Mouse (Mus musculus) C2C12 (cell line): ENCODE data around the gene Atrnl1. TPM values are rescaled to one million over a fixed set of nuclear protein-coding genes. Genes with fewer than 3 reads are reported as not detected.

Source experiments
- H3K27me3 ChIP-seq: one replicate; pipeline ENCODE4 v1.6.1; 2011; ENCODE audit not compliant: control insufficient read depth, insufficient read depth, insufficient read length
- H3K36me3 ChIP-seq: one replicate; pipeline ENCODE4 v1.6.1; 2011; ENCODE audit not compliant: control insufficient read depth, insufficient read depth
- H3K4me3 ChIP-seq: one replicate; pipeline ENCODE4 v1.5.1; 2011; ENCODE audit warnings: mild to moderate bottlenecking, control low read depth; ENCODE audit not compliant: poor library complexity, insufficient read depth, severe bottlenecking
- H3K79me2 ChIP-seq: one replicate; pipeline ENCODE4 v1.6.1; 2011; ENCODE audit not compliant: control insufficient read depth, insufficient read depth
- H3K79me3 ChIP-seq: one replicate; pipeline ENCODE4 v1.6.1; 2011; ENCODE audit warnings: low read depth, control low read depth
- H3ac ChIP-seq: one replicate; pipeline ENCODE3; 2011; ENCODE audit warnings: low read depth; ENCODE audit not compliant: control insufficient read depth, insufficient read length
- CEBPB ChIP-seq: IDR thresholded peaks from one replicate; pipeline ENCODE4 v1.6.1; 2011; ENCODE audit warnings: low read depth, mild to moderate bottlenecking, control low read depth, moderate library complexity
- CTCF ChIP-seq: IDR thresholded peaks from one replicate; pipeline ENCODE4 v1.5.1; 2011; ENCODE audit not compliant: control insufficient read depth, insufficient read depth, insufficient read length
- FOSL1 ChIP-seq: IDR thresholded peaks from one replicate; pipeline ENCODE4 v1.8.0; 2011; ENCODE audit warnings: mild to moderate bottlenecking, low read length; ENCODE audit not compliant: poor library complexity, insufficient read depth, severe bottlenecking
- MAX ChIP-seq: IDR thresholded peaks from one replicate; pipeline ENCODE4 v1.6.1; 2011; ENCODE audit warnings: mild to moderate bottlenecking, control low read depth
- MYOD1 ChIP-seq: IDR thresholded peaks from one replicate; pipeline ENCODE4 v1.6.1; 2011; ENCODE audit warnings: low read depth; ENCODE audit not compliant: control insufficient read depth, insufficient read length
- MYOG ChIP-seq: IDR thresholded peaks from one replicate; pipeline ENCODE4 v1.6.1; 2011; ENCODE audit not compliant: control insufficient read depth, insufficient read length; ENCODE audit errors: extremely low read depth
- USF1 ChIP-seq: IDR thresholded peaks from one replicate; pipeline ENCODE4 v1.6.1; 2011; ENCODE audit warnings: low read depth, mild to moderate bottlenecking, control low read depth, moderate library complexity
- polyA plus RNA-seq: library from polyadenylated mRNA; unstranded; fragments of >200 nt; fragmentation: generic; extraction: Trizol; gene quantifications from one replicate; pipeline ENCODE4 v1.2.1, GENCODE M21; 2012; ENCODE audit warnings: missing spikeins

Atrnl1 gene
- polyA plus RNA-seq, 1 experiment = 3.3 TPM

DNA sequence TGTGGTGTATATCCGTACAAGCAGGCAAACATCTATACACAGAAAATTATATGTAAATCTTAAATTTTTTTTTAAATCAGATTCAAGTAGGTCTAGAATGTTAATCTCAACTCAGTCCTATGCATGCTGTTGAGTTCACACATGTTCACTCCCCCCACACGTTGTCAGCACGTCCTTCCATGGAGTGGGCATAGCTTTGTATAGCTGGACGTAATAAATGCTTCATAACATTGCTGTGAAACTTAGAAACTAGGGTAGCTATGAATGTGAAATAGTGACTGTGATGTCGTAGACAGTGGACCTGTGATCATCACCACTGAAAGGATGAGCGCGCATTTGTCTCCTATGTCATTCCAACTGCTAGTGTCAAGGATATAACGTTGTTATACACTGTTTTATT lies 278.0 kb downstream of the Atrnl1 start:
- no peaks in the 10 kb centered on the region for H3K27me3 ChIP-seq
- no peaks in the 10 kb centered on the region for H3K79me2 ChIP-seq
- H3ac ChIP-seq = no peak overlapping the region
- no peak overlapping the region for H3K4me3 ChIP-seq
- no peaks in the 10 kb centered on the region for H3K36me3 ChIP-seq
- no peaks in the 10 kb centered on the region for H3K79me3 ChIP-seq
- no peak for TF ChIP-seq FOSL1
- TF ChIP-seq USF1 = no peak
- no peak for TF ChIP-seq CTCF

DNA sequence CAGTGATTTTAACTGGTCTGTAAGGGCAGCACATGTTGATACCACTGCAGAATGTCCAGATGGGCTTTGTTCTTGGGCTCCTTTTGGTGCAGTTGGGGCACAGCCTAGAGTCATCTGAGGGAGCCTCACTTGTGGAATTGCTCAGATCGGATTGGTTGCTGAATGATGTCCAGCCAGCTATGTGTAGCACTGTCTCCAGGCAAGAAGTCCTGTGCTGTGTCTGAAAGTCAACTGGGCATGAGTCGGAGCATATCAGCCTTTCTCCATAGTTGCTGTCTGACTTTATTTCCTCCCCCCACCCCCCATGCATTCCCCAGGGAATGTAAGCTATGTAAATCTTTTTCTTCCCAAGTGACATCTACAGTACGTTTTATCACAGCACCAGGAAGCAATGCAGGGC lies 278.9 kb downstream of the Atrnl1 start:
- TF ChIP-seq CTCF = no peak
- no peak for TF ChIP-seq USF1
- TF ChIP-seq MYOG = no peak
- no peak for TF ChIP-seq CEBPB
- TF ChIP-seq MAX = no peak
- no peak for TF ChIP-seq MYOD1
- no peak for TF ChIP-seq FOSL1
- H3K79me3 ChIP-seq = no peaks in the 10 kb centered on the region

DNA sequence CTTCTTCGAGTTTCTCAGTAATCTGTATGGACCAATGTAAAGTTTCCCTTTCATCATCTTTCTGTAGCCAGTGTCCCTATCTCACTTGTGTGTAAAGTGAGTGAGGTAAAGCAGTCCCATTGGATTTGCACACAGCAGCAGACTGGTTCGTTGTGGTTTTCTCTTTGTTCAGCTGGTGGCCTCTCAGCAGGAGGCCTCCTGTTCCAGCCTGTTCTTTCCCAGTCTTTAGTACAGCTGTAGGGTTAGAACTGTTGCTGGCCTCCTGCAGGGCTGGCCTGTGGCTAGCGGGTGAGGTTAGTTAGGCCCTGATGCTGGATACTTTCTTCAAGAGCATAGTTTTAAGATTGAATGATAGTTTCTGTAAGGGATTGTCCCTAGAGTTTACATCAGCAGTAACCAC lies 280.1 kb downstream of the Atrnl1 start:
- Histone ChIP-seq H3K36me3 (no peaks in the 10 kb centered on the region), H3K4me3 (no peak overlapping the region), H3K79me2 (no peaks in the 10 kb centered on the region), H3ac (no peak overlapping the region), H3K79me3 (no peaks in the 10 kb centered on the region), H3K27me3 (no peaks in the 10 kb centered on the region)
- no peak for TF ChIP-seq CEBPB
- TF ChIP-seq MYOD1 = peak; percentile 68

More for the DNA sequence above, 278.9 kb downstream of the Atrnl1 start:
- Histone ChIP-seq H3ac (no peak overlapping the region), H3K79me2 (no peaks in the 10 kb centered on the region), H3K4me3 (no peak overlapping the region), H3K27me3 (no peaks in the 10 kb centered on the region), H3K36me3 (no peaks in the 10 kb centered on the region)

DNA sequence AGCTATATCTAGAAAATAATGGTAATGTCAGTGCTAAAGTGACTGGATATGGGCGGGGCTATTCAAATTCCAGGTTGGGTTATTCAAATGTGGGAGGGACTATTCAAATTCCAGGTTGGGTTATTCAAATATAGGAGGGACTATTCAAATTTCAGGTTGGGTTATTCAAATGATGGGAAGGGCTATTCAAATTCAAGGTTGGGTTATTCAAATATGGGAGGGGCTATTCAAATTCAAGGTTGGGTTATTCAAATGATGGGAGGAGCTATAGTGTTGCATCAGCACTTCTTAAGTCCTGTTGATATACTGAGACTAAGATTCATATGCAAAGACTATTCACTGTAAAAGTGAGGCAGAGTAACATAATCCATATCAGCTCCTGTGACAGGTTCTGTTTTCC lies 283.4 kb downstream of the Atrnl1 start:
- Histone ChIP-seq H3K4me3 (no peak overlapping the region), H3K36me3 (no peaks in the 10 kb centered on the region), H3ac (no peak overlapping the region), H3K79me3 (no peaks in the 10 kb centered on the region), H3K79me2 (no peaks in the 10 kb centered on the region), H3K27me3 (no peaks in the 10 kb centered on the region)
- TF ChIP-seq CEBPB (no peak), FOSL1 (no peak), MAX (no peak), MYOD1 (no peak), USF1 (no peak), MYOG (no peak), CTCF (no peak)

DNA sequence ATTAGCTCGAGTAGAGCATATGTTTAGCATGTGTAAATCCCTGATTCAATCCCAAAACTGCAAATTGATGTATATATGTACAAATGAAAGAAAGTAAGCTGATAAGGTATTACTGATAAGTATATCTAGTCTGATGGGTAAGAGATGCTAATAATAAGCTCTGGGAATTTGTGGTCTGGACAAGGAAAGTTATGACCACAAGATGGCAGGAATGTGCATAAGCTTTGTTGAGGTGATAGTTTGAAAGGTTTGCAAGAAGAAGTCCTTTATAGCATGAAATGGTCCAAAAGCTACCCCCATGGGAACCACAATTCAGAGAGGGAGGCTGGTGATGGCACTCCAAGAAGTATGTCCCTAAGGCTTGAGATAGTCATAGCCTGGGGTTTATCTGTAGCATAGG lies 289.2 kb downstream of the Atrnl1 start:
- H3K4me3 ChIP-seq = no peak overlapping the region
- H3K79me3 ChIP-seq = no peaks in the 10 kb centered on the region
- H3K27me3 ChIP-seq = no peaks in the 10 kb centered on the region
- no peak overlapping the region for H3ac ChIP-seq
- H3K36me3 ChIP-seq = no peaks in the 10 kb centered on the region
- TF ChIP-seq MYOD1 (no peak), USF1 (no peak), CTCF (no peak), FOSL1 (no peak), MAX (no peak), CEBPB (no peak), MYOG (no peak)
- no peaks in the 10 kb centered on the region for H3K79me2 ChIP-seq

DNA sequence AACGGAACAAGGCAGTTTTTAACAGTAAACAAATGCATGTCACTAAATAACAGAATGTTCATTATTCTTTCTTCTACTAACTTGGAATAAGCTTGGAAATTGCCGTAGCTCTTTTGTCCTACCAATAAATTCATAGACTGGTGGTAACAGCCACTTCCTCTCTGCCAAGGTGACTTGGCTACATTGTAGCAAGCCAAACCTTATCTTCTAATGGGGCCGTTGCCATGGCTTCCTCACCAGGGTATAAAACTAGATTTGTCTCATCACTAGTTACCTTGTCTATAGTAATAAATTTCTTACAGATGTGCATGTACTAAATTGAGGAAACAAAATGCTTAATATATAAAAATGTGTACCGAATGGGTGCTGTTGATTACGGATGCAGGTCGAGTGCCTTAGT lies 298.6 kb downstream of the Atrnl1 start:
- TF ChIP-seq CEBPB = no peak
- TF ChIP-seq MYOD1 = no peak
- no peak for TF ChIP-seq MYOG

DNA sequence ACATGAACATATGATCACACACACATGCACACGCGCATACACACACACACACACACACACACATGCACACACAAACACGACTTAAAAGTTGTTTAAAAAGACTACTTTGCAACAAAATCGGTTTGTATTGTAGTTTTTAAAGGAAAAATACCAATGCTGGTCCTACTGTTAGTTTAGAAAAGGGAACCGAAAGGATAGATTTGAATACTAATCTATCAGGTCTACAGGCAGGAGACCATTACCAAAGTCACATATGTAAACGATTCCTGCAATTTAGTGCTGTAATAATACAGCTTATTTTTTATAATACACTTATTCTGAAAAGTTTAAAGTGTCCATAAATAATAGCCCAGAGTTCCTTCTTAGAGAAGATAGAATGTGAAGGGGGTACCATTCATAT lies 299.8 kb downstream of the Atrnl1 start:
- no peak overlapping the region for H3K4me3 ChIP-seq
- TF ChIP-seq CTCF = no peak
- no peak for TF ChIP-seq MYOG
- TF ChIP-seq CEBPB = no peak
- no peak for TF ChIP-seq FOSL1
- TF ChIP-seq USF1 = no peak
- TF ChIP-seq MAX = no peak
- TF ChIP-seq MYOD1 = no peak
- no peak overlapping the region for H3ac ChIP-seq

More for the DNA sequence above, 298.6 kb downstream of the Atrnl1 start:
- no peaks in the 10 kb centered on the region for H3K36me3 ChIP-seq
- H3K4me3 ChIP-seq = no peak overlapping the region
- no peaks in the 10 kb centered on the region for H3K79me2 ChIP-seq
- H3K79me3 ChIP-seq = no peaks in the 10 kb centered on the region
- H3ac ChIP-seq = no peak overlapping the region
- H3K27me3 ChIP-seq = no peaks in the 10 kb centered on the region

More for the DNA sequence above, 299.8 kb downstream of the Atrnl1 start:
- H3K79me3 ChIP-seq = no peaks in the 10 kb centered on the region
- no peaks in the 10 kb centered on the region for H3K79me2 ChIP-seq
- H3K36me3 ChIP-seq = no peaks in the 10 kb centered on the region
- H3K27me3 ChIP-seq = no peaks in the 10 kb centered on the region
